Mouse (Mus musculus): ENCODE measurements around the gene Adamts14. TPM values are rescaled to one million over a fixed set of nuclear protein-coding genes. Genes with fewer than 3 reads are reported as not detected.

Adamts14 gene
- polyA plus RNA-seq, 1 experiment, result not detected

GRCm38 (mm10) chr10:61263606-61264005, 9.6 kb downstream of the Adamts14 start:
- Histone ChIP-seq H3K9me3 (ENCODE audit: control insufficient read depth, low read length) (no peaks in the 10 kb centered on the region; the same call in 1 of the 2 replicates), H3K27me3 (ENCODE audit: control insufficient read depth) (no peaks in the 10 kb centered on the region), H3K4me1 (ENCODE audit: control insufficient read depth) (no peaks in the 10 kb centered on the region), H3K4me3 (replicated peaks) (no peak overlapping the region), H3K36me3 (ENCODE audit: control insufficient read depth) (no peaks in the 10 kb centered on the region)
- TF ChIP-seq TAL1 (IDR thresholded peaks at IDR 0.05; ENCODE audit: low read length) (no peak), GATA1 (IDR thresholded peaks at IDR 0.05; ENCODE audit: low read length) (no peak)

- Histone ChIP-seq H3K4me1 (ENCODE audit: control insufficient read depth) (no peaks in the 10 kb centered on the region), H3K9me3 (ENCODE audit: control insufficient read depth, low read length) (no peaks in the 10 kb centered on the region; the same call in 1 of the 2 replicates), H3K27me3 (ENCODE audit: control insufficient read depth) (no peaks in the 10 kb centered on the region), H3K4me3 (replicated peaks) (no peak overlapping the region), H3K36me3 (ENCODE audit: control insufficient read depth) (no peaks in the 10 kb centered on the region)
- TF ChIP-seq TAL1 (IDR thresholded peaks at IDR 0.05; ENCODE audit: low read length), result no peak
- no peak for TF ChIP-seq GATA1 (IDR thresholded peaks at IDR 0.05; ENCODE audit: low read length)
These were observed 11.7 kb downstream of the Adamts14 start for GRCm38 (mm10) chr10:61261229-61262156.

GRCm38 (mm10) chr10:61258131-61258530, 15.1 kb downstream of the Adamts14 start:
- Histone ChIP-seq H3K36me3 (ENCODE audit: control insufficient read depth) (no peaks in the 10 kb centered on the region), H3K4me3 (replicated peaks) (no peak overlapping the region), H3K27me3 (ENCODE audit: control insufficient read depth) (no peaks in the 10 kb centered on the region), H3K4me1 (ENCODE audit: control insufficient read depth) (no peaks in the 10 kb centered on the region), H3K9me3 (ENCODE audit: control insufficient read depth, low read length) (no peaks in the 10 kb centered on the region)
- TF ChIP-seq GATA1 (IDR thresholded peaks at IDR 0.05; ENCODE audit: low read length), result no peak
- TF ChIP-seq TAL1 (IDR thresholded peaks at IDR 0.05; ENCODE audit: low read length), result no peak

GRCm38 (mm10) chr10:61256665-61257064, 16.6 kb downstream of the Adamts14 start:
- Histone ChIP-seq H3K4me3 (replicated peaks) (no peak overlapping the region), H3K4me1 (ENCODE audit: control insufficient read depth) (no peaks in the 10 kb centered on the region), H3K27me3 (ENCODE audit: control insufficient read depth) (no peaks in the 10 kb centered on the region), H3K36me3 (ENCODE audit: control insufficient read depth) (no peaks in the 10 kb centered on the region), H3K9me3 (ENCODE audit: control insufficient read depth, low read length) (no peaks in the 10 kb centered on the region)
- no peak for TF ChIP-seq GATA1 (IDR thresholded peaks at IDR 0.05; ENCODE audit: low read length)

- Histone ChIP-seq H3K4me3 (replicated peaks) (no peak overlapping the region), H3K9me3 (ENCODE audit: control insufficient read depth, low read length) (no peaks in the 10 kb centered on the region), H3K36me3 (ENCODE audit: control insufficient read depth) (no peaks in the 10 kb centered on the region), H3K27me3 (ENCODE audit: control insufficient read depth) (no peaks in the 10 kb centered on the region), H3K4me1 (ENCODE audit: control insufficient read depth) (no peaks in the 10 kb centered on the region)
- TF ChIP-seq TAL1 (IDR thresholded peaks at IDR 0.05; ENCODE audit: low read length) (no peak), GATA1 (IDR thresholded peaks at IDR 0.05; ENCODE audit: low read length) (no peak)
These were observed 18.0 kb downstream of the Adamts14 start for GRCm38 (mm10) chr10:61255190-61255589.

GRCm38 (mm10) chr10:61254761-61255160, 18.5 kb downstream of the Adamts14 start:
- Histone ChIP-seq H3K4me3 (replicated peaks) (no peak overlapping the region), H3K36me3 (ENCODE audit: control insufficient read depth) (no peaks in the 10 kb centered on the region), H3K9me3 (ENCODE audit: control insufficient read depth, low read length) (no peaks in the 10 kb centered on the region), H3K4me1 (ENCODE audit: control insufficient read depth) (no peaks in the 10 kb centered on the region), H3K27me3 (ENCODE audit: control insufficient read depth) (no peaks in the 10 kb centered on the region)
- TF ChIP-seq GATA1 (IDR thresholded peaks at IDR 0.05; ENCODE audit: low read length), result no peak
- TF ChIP-seq TAL1 (IDR thresholded peaks at IDR 0.05; ENCODE audit: low read length), result no peak

GRCm38 (mm10) chr10:61249951-61250350, 23.3 kb downstream of the Adamts14 start:
- TF ChIP-seq TAL1 (IDR thresholded peaks at IDR 0.05; ENCODE audit: low read length) (no peak), GATA1 (IDR thresholded peaks at IDR 0.05; ENCODE audit: low read length) (no peak)
- Histone ChIP-seq H3K9me3 (ENCODE audit: control insufficient read depth, low read length) (no peaks in the 10 kb centered on the region), H3K4me3 (replicated peaks) (no peak overlapping the region), H3K36me3 (ENCODE audit: control insufficient read depth) (no peaks in the 10 kb centered on the region), H3K4me1 (ENCODE audit: control insufficient read depth) (no peaks in the 10 kb centered on the region), H3K27me3 (ENCODE audit: control insufficient read depth) (no peaks in the 10 kb centered on the region)

GRCm38 (mm10) chr10:61248596-61249114, 24.6 kb downstream of the Adamts14 start:
- TF ChIP-seq GATA1 (IDR thresholded peaks at IDR 0.05; ENCODE audit: low read length), result no peak
- TF ChIP-seq TAL1 (IDR thresholded peaks at IDR 0.05; ENCODE audit: low read length), result no peak
- Histone ChIP-seq H3K36me3 (ENCODE audit: control insufficient read depth) (no peaks in the 10 kb centered on the region), H3K4me1 (ENCODE audit: control insufficient read depth) (no peaks in the 10 kb centered on the region), H3K4me3 (replicated peaks) (no peak overlapping the region), H3K27me3 (ENCODE audit: control insufficient read depth) (no peaks in the 10 kb centered on the region), H3K9me3 (ENCODE audit: control insufficient read depth, low read length) (no peaks in the 10 kb centered on the region)

GRCm38 (mm10) chr10:61246288-61246687, 26.9 kb downstream of the Adamts14 start:
- TF ChIP-seq TAL1 (IDR thresholded peaks at IDR 0.05; ENCODE audit: low read length) (no peak), GATA1 (IDR thresholded peaks at IDR 0.05; ENCODE audit: low read length) (no peak)
- H3K4me1 ChIP-seq (ENCODE audit: control insufficient read depth), result no peaks in the 10 kb centered on the region
- no peak overlapping the region for H3K4me3 ChIP-seq (replicated peaks)
- H3K27me3 ChIP-seq (ENCODE audit: control insufficient read depth), result no peaks in the 10 kb centered on the region
- no peaks in the 10 kb centered on the region for H3K36me3 ChIP-seq (ENCODE audit: control insufficient read depth)
- H3K9me3 ChIP-seq (ENCODE audit: control insufficient read depth, low read length), result no peaks in the 10 kb centered on the region
